Mouse (Mus musculus) hindbrain, embryonic 13.5 days (tissue): ENCODE results near the gene Cisd1. TPM values are rescaled to one million over a fixed set of nuclear protein-coding genes. Genes with fewer than 3 reads are reported as not detected.

Source experiments
- ATAC-seq: fragments of 200-750 bp; cut with Nextera tagmentation; 2 replicates; pipeline ENCODE4 v1.8.0; 2017; ENCODE audit warnings: moderate TSS enrichment; ENCODE audit not compliant: low FRiP score
- H3K27ac ChIP-seq: fragments of 300-500 bp; sonication (generic); 2 replicates; pipeline ENCODE4 v1.5.1; 2015; ENCODE audit warnings: inconsistent platforms, mild to moderate bottlenecking, moderate library complexity
- H3K27me3 ChIP-seq: fragments of 300-500 bp; sonication (generic); 2 replicates; pipeline ENCODE4 v1.6.1; 2015; ENCODE audit warnings: mild to moderate bottlenecking, inconsistent platforms
- H3K36me3 ChIP-seq: fragments of 300-500 bp; sonication (generic); 2 replicates; pipeline ENCODE4 v1.6.1; 2015; ENCODE audit warnings: mild to moderate bottlenecking, inconsistent platforms
- H3K4me1 ChIP-seq: fragments of 300-500 bp; sonication (generic); replicated peaks from 2 replicates; pipeline ENCODE4 v1.6.1; 2015; ENCODE audit warnings: inconsistent platforms
- H3K4me2 ChIP-seq: fragments of 300-500 bp; sonication (generic); 2 replicates; pipeline ENCODE4 v1.6.1; 2015; ENCODE audit warnings: inconsistent platforms, mild to moderate bottlenecking, moderate library complexity
- H3K4me3 ChIP-seq: fragments of 300-500 bp; sonication (generic); 2 replicates; pipeline ENCODE4 v1.5.1; 2015; ENCODE audit warnings: mild to moderate bottlenecking, inconsistent platforms
- H3K9ac ChIP-seq: fragments of 300-500 bp; sonication (generic); 2 replicates; pipeline ENCODE4 v1.6.1; 2015; ENCODE audit warnings: mild to moderate bottlenecking, inconsistent platforms
- H3K9me3 ChIP-seq: fragments of 300-500 bp; sonication (generic); 2 replicates; pipeline ENCODE4 v1.6.1; 2016; ENCODE audit warnings: inconsistent platforms
- WGBS: fragments of 180-500 bp; shearing (Covaris S2); methylation state at CpG from one replicate; pipeline ENCODE4 v1.1.7; 2015; 5-methylcytosine and 5-hydroxymethylcytosine counted together
- polyA plus RNA-seq: library from polyadenylated mRNA; unstranded; fragments of >200 nt; fragmentation: Nextera tagmentation; extraction: Ambion mirVana; gene quantifications from 2 replicates; pipeline ENCODE4 v1.2.1, GENCODE M21; 2015

The Cisd1 gene
- polyA plus RNA-seq, 1 experiment from 2014 or later: 266 TPM

DNA sequence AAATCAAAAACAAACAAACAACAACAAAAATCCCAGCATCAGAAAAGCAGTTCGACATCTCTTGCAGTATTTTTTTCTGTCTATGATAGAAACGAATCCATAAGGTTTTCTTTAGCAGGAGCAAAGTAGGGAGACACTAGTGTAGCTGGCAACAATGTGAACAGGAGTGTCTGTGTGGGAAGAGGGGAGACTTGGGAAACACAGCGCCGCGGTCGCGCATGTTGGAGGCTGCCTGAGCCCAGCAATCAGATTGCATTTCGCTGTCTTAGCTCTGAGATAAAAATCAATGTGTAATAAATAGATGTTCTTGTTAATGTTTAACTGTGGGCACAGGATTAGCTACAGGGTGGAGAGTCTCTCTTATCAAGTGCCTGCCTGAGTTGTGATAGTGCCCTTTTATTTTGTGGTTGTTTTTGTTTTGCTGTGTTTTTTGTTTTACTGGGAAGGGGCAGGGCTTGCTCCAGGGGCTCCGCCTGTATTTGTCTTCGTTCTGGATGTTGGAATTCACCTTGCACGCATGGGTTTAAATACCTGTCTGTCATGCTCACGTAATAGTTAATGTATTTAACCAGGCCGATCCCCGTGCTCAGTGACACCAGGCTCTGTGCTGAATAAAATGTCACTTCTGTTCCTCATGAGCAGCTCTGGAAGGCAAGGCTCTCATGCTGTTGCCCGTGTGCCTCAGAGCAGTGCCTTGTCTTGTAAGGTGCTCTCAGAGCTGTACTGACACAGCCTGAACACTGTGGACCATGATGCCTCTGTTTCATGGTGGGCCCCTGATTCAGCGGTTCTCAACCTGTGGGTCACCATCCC is 23.6 kb upstream of the Cisd1 start:
- 85% methylated on average over 16 of the region's 16 CpGs for WGBS
- no peak overlapping the region for H3K4me3 ChIP-seq
- H3K9me3 ChIP-seq: no peaks in the 10 kb centered on the region
- no peak for ATAC-seq
- H3K36me3 ChIP-seq: peaks cover 42% of the 10 kb centered on the region
- H3K4me1 ChIP-seq: no peaks in the 10 kb centered on the region
- no peaks in the 10 kb centered on the region for H3K27me3 ChIP-seq
- no peak overlapping the region for H3K9ac ChIP-seq
- H3K27ac ChIP-seq: no peak overlapping the region
- H3K4me2 ChIP-seq: no peak overlapping the region

GRCm38 (mm10) chr10:71363858-71364257 is 19.1 kb upstream of the Cisd1 start:
- no peaks in the 10 kb centered on the region for H3K9me3 ChIP-seq
- 84% methylated on average over 10 of the region's 10 CpGs for WGBS
- ATAC-seq: no peak

DNA sequence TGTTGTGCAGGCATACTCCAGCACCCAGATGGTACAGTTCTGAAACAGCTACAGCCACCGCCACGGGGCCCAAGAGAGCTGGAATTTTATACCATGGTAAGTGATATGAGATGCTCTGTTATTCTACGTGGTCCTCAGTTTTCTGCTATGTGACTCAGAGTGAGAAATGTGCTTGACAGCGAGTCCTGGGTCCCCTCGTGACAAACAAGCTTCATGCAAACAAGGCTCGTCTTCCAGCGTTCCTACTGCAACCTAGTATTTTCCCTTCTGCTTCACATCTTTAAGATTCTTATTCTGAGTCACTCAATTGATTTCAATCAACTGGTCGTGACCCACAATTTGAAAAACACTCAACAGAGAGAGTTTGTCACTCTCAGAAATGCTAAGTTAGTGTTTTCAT is 18.7 kb upstream of the Cisd1 start:
- Histone ChIP-seq H3K4me3 (no peak overlapping the region), H3K4me1 (peaks cover 20% of the 10 kb centered on the region), H3K27me3 (no peaks in the 10 kb centered on the region), H3K9ac (no peak overlapping the region), H3K9me3 (no peaks in the 10 kb centered on the region), H3K4me2 (no peak overlapping the region), H3K36me3 (peaks cover 34% of the 10 kb centered on the region), H3K27ac (no peak overlapping the region)
- ATAC-seq: no peak
- 82% methylated on average over 8 of the region's 8 CpGs for WGBS

More at GRCm38 (mm10) chr10:71363858-71364257, 19.1 kb upstream of the Cisd1 start:
- H3K27ac ChIP-seq: no peak overlapping the region
- H3K9ac ChIP-seq: no peak overlapping the region
- no peak overlapping the region for H3K4me2 ChIP-seq
- H3K27me3 ChIP-seq: no peaks in the 10 kb centered on the region
- H3K36me3 ChIP-seq: peaks cover 34% of the 10 kb centered on the region
- H3K4me1 ChIP-seq: peaks cover 20% of the 10 kb centered on the region
- H3K4me3 ChIP-seq: no peak overlapping the region

- peaks cover 30% of the 10 kb centered on the region for H3K36me3 ChIP-seq
- WGBS: 19% methylated on average over 18 of the region's 18 CpGs
- no peaks in the 10 kb centered on the region for H3K27me3 ChIP-seq
- H3K9ac ChIP-seq: peak overlapping the region; percentile 11; the same call in 1 of the 2 replicates
- no peaks in the 10 kb centered on the region for H3K9me3 ChIP-seq
- peak overlapping the region; percentile 37 for H3K4me2 ChIP-seq
- peak; percentile 37; the same call in 1 of the 2 replicates for ATAC-seq
- peaks cover 22% of the 10 kb centered on the region for H3K4me1 ChIP-seq
- H3K4me3 ChIP-seq: peak overlapping the region; percentile 6; the same call in 1 of the 2 replicates
- no peak overlapping the region; the same call in 1 of the 2 replicates for H3K27ac ChIP-seq
Observed at GRCm38 (mm10) chr10:71361836-71362562, 17.2 kb upstream of the Cisd1 start.

DNA sequence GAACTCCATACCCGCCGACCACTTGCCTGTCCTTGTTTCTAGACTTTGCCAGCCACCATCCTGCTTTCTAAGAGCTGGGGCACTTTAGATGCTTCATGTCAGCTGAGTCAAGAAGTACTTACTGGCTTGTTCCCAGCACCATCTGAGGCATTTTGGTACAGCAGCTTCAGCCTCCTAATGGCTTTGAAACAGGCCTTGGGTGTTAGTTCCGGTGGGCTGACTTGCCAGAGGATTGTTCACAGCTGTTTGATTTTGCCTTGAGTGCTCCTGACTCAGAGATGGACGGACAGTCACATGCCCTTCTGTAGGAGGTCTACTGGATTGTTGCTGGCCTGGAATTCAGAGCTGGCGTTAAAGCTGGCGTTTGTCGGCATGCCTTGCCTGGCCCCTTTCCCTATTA is 16.3 kb upstream of the Cisd1 start:
- no peak overlapping the region for H3K9ac ChIP-seq
- H3K27ac ChIP-seq: no peak overlapping the region
- WGBS: 76% methylated on average over 7 of the region's 7 CpGs
- peaks cover 22% of the 10 kb centered on the region for H3K4me1 ChIP-seq
- no peaks in the 10 kb centered on the region for H3K9me3 ChIP-seq
- H3K36me3 ChIP-seq: peaks cover 22% of the 10 kb centered on the region
- no peak overlapping the region for H3K4me3 ChIP-seq
- no peaks in the 10 kb centered on the region for H3K27me3 ChIP-seq
- ATAC-seq: no peak
- no peak overlapping the region for H3K4me2 ChIP-seq

DNA sequence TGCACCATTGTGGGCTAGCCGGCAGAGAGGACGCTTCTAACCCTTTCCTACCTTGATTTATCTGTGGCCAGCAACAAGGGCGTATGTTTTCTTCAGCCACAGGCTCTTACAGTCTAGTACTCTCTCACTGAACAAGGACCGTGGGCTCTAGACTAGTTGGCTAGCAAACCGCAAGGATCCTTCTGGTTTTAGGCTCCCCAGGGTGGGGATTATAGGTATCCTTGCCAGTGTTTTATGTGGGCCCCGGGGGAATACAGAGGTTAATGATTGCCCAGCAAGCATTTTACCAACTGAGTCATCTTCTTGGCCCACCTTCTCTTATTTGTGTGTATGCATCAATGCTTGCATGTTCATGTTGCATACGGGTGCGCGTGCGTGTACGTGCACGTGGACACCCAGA is 10.2 kb upstream of the Cisd1 start:
- no peaks in the 10 kb centered on the region for H3K9me3 ChIP-seq
- H3K36me3 ChIP-seq: peaks cover 8% of the 10 kb centered on the region
- 93% methylated on average over 12 of the region's 12 CpGs for WGBS
- peaks cover 12% of the 10 kb centered on the region for H3K4me1 ChIP-seq
- no peak overlapping the region for H3K9ac ChIP-seq
- H3K4me2 ChIP-seq: no peak overlapping the region
- no peaks in the 10 kb centered on the region for H3K27me3 ChIP-seq
- no peak overlapping the region for H3K27ac ChIP-seq
- H3K4me3 ChIP-seq: no peak overlapping the region
- no peak for ATAC-seq

DNA sequence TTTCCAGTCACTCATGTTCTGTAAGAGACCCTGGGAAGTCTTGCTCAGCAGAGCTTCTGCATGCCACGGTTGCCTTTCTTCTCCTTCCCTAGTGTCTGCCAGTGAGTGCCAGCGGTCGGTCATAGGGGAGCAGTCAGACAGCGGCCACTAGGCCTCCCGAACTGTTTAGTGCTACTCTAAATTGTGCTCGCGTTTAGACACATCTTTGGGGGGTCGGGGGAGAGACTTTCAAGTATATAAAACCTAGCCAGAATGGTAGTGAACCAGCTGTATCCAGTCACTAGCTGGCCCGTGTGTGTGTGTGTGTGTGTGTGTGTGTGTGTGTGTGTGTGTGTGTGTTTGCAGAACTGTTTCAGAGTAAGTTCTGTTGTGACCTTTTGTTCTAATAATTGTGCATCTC is 9.1 kb upstream of the Cisd1 start:
- Histone ChIP-seq H3K27me3 (no peaks in the 10 kb centered on the region), H3K27ac (no peak overlapping the region), H3K9ac (no peak overlapping the region), H3K9me3 (no peaks in the 10 kb centered on the region), H3K4me2 (no peak overlapping the region), H3K36me3 (peaks cover 8% of the 10 kb centered on the region), H3K4me1 (peaks cover 19% of the 10 kb centered on the region), H3K4me3 (no peak overlapping the region)
- ATAC-seq: no peak
- 73% methylated on average over 9 of the region's 9 CpGs for WGBS

GRCm38 (mm10) chr10:71351301-71351700 is 6.5 kb upstream of the Cisd1 start:
- Histone ChIP-seq H3K27me3 (no peaks in the 10 kb centered on the region), H3K9ac (no peak overlapping the region), H3K4me2 (no peak overlapping the region), H3K27ac (no peak overlapping the region), H3K9me3 (no peaks in the 10 kb centered on the region), H3K4me1 (peaks cover 32% of the 10 kb centered on the region), H3K4me3 (no peak overlapping the region), H3K36me3 (peaks cover 8% of the 10 kb centered on the region)
- ATAC-seq: no peak
- 93% methylated on average over 7 of the region's 7 CpGs for WGBS

- Histone ChIP-seq H3K27me3 (no peaks in the 10 kb centered on the region), H3K27ac (no peak overlapping the region), H3K9ac (peak overlapping the region; percentile 92), H3K4me3 (peak overlapping the region; percentile 89), H3K4me1 (peaks cover 40% of the 10 kb centered on the region), H3K9me3 (no peaks in the 10 kb centered on the region), H3K36me3 (peaks cover 8% of the 10 kb centered on the region), H3K4me2 (peak overlapping the region; percentile 96)
- WGBS: 90% methylated on average over 1 of the region's 1 CpGs
- no peak for ATAC-seq
Observed at GRCm38 (mm10) chr10:71349290-71349689, 4.5 kb upstream of the Cisd1 start.

- ATAC-seq: no peak
- H3K4me1 ChIP-seq: peaks cover 44% of the 10 kb centered on the region
- no peaks in the 10 kb centered on the region for H3K9me3 ChIP-seq
- H3K27ac ChIP-seq: peak overlapping the region; percentile 90; the same call in 1 of the 2 replicates
- peaks cover 8% of the 10 kb centered on the region for H3K36me3 ChIP-seq
- H3K27me3 ChIP-seq: no peaks in the 10 kb centered on the region
- H3K4me2 ChIP-seq: peak overlapping the region; percentile 96
- H3K9ac ChIP-seq: peak overlapping the region; percentile 92
- H3K4me3 ChIP-seq: peak overlapping the region; percentile 89
- 23% methylated on average over 16 of the region's 16 CpGs for WGBS
Observed at GRCm38 (mm10) chr10:71348637-71349280, 4.0 kb upstream of the Cisd1 start.

- Histone ChIP-seq H3K27ac (peak overlapping the region; percentile 90), H3K4me3 (peak overlapping the region; percentile 89), H3K27me3 (no peaks in the 10 kb centered on the region), H3K9ac (peak overlapping the region; percentile 92), H3K9me3 (no peaks in the 10 kb centered on the region), H3K36me3 (peaks cover 8% of the 10 kb centered on the region), H3K4me2 (peak overlapping the region; percentile 96), H3K4me1 (peaks cover 49% of the 10 kb centered on the region)
- peak; percentile 73 for ATAC-seq
- WGBS: under 1% methylated on average over 48 of the region's 48 CpGs
Observed at GRCm38 (mm10) chr10:71347964-71348636, 3.3 kb upstream of the Cisd1 start.
